Mouse (Mus musculus): Measurements from ENCODE around the gene Ppp4r3a. TPM values are rescaled to one million over a fixed set of nuclear protein-coding genes. Genes with fewer than 3 reads are reported as not detected.

Gene Ppp4r3a
- polyA plus RNA-seq, 1 experiment from 2014 or later: 45.2 TPM

MicroRNAs encoded within 50 kb of the gene (microRNA counts, 519-probe panel; counts per million panel counts)
- 2,290 counts per million, percentile 34 among the panel's probes with 10 or more counts for microRNA mmu-miR-1190

Small RNA genes lying within 50 kb of the gene (microRNA-seq; reads per million reads assigned to microRNA genes)
- gene Mir1190: not detected

Other genes starting within 250 kb of the Ppp4r3a start
- gene Gpr68, start 175.5 kb downstream of the Ppp4r3a start, polyA plus RNA-seq (2014; fragmentation: Nextera tagmentation; extraction: Ambion mirVana): 0.46 and 0.59 TPM in 2 replicates
- gene Ccdc88c, start 54.6 kb downstream of the Ppp4r3a start, polyA plus RNA-seq (2014; fragmentation: Nextera tagmentation; extraction: Ambion mirVana): 12.1 and 13.3 TPM in 2 replicates